Mouse (Mus musculus) lung, postnatal 0 days (tissue): ENCODE results near the gene Emp2.

Experiments
- CTCF ChIP-seq: IDR thresholded peaks from 2 replicates; pipeline ENCODE4 v1.5.1; 2016; ENCODE audit warnings: antibody characterized with exemption, mild to moderate bottlenecking
- EP300 ChIP-seq: IDR thresholded peaks from 2 replicates; pipeline ENCODE4 v1.6.1; 2016; ENCODE audit warnings: antibody characterized with exemption, mild to moderate bottlenecking, control low read depth

- TF ChIP-seq CTCF (no peak), EP300 (no peak)
These were observed 25.7 kb downstream of the Emp2 start for GRCm38 (mm10) chr16:10288115-10288514.
